Mouse (Mus musculus) heart, adult 2 months (tissue): ENCODE data around the gene Aox2.

Source experiments
- EP300 ChIP-seq: fragments of 200-500 bp; IDR thresholded peaks from 2 replicates; pipeline ENCODE4 v1.6.1; 2011; ENCODE audit warnings: low read depth, low read length, control low read depth; ENCODE audit not compliant: insufficient read depth
- POLR2A ChIP-seq: fragments of 200-500 bp; IDR thresholded peaks from 2 replicates; pipeline ENCODE4 v1.6.1; 2011; ENCODE audit warnings: mild to moderate bottlenecking, low read depth, low read length, control low read depth; ENCODE audit not compliant: insufficient read depth

DNA sequence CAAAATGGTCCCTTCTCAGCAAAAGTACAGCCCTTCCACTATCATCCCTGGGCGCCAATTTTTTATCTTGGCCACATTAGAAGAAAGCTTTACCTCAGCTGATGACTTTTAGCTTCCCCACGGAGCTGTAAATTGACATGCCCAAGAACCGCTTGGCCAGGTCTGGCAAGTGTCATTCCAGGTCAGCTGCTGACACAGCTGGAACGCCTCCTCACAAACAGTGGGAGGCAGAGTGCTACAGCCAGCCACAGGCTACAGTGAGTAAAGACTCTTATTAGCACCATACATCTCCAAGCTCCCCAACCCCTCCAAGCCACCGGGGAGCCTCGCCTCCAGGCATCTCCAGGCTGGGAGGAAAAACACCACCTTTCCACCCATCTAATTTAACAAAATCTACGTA is 63.5 kb downstream of the Aox2 start:
- TF ChIP-seq POLR2A (no peak), EP300 (no peak)
